Mouse (Mus musculus) olfactory bulb, adult 2 months (tissue): Measurements from ENCODE around the gene Slc29a4. TPM values are rescaled to one million over a fixed set of nuclear protein-coding genes. Genes with fewer than 3 reads are reported as not detected.
A peak's percentile ranks its signal among the peaks of the same experiment; 100 is the strongest.

Experiments
- H3K27ac ChIP-seq: fragments of 200-500 bp; 2 replicates; pipeline ENCODE4 v1.5.1; 2012; ENCODE audit warnings: low read depth, low read length; ENCODE audit not compliant: insufficient read depth
- H3K4me1 ChIP-seq: fragments of 200-500 bp; 2 replicates; pipeline ENCODE4 v1.6.1; 2012; ENCODE audit warnings: low read length; ENCODE audit not compliant: control insufficient read depth, insufficient read depth
- H3K4me3 ChIP-seq: fragments of 200-500 bp; 2 replicates; pipeline ENCODE4 v1.5.1; 2012; ENCODE audit warnings: mild to moderate bottlenecking, low read depth, low read length, moderate library complexity; ENCODE audit not compliant: insufficient read depth
- CTCF ChIP-seq: fragments of 200-500 bp; IDR thresholded peaks from 2 replicates; pipeline ENCODE4 v1.5.1; 2012; ENCODE audit warnings: low read depth, mild to moderate bottlenecking, low read length, moderate library complexity; ENCODE audit not compliant: insufficient read depth
- POLR2A ChIP-seq: fragments of 200-500 bp; IDR thresholded peaks from 2 replicates; pipeline ENCODE4 v1.6.1; 2012; ENCODE audit warnings: mild to moderate bottlenecking, low read depth, low read length, moderate library complexity; ENCODE audit not compliant: insufficient read depth
- WGBS: fragments of 180-500 bp; shearing (Covaris S2); methylation state at CpG from one replicate; pipeline ENCODE4 v1.1.7; 2018; 5-methylcytosine and 5-hydroxymethylcytosine counted together
- polyA plus RNA-seq: library from polyadenylated mRNA; stranded (reverse); fragments of >200 nt; gene quantifications from 2 replicates; pipeline ENCODE4 v1.2.4, GENCODE M21; 2012; ENCODE audit warnings: low replicate concordance; ENCODE audit not compliant: missing spikeins, insufficient read depth, insufficient read length

The Slc29a4 gene
- polyA plus RNA-seq, 1 experiment = not detected

GRCm38 (mm10) chr5:142719897-142720296, 27.6 kb downstream of the Slc29a4 start:
- Histone ChIP-seq H3K4me1 (peaks cover 3% of the 10 kb centered on the region; the same call in 1 of the 2 replicates), H3K27ac (no peak overlapping the region)
- WGBS = 79% methylated on average over 13 of the region's 13 CpGs

DNA sequence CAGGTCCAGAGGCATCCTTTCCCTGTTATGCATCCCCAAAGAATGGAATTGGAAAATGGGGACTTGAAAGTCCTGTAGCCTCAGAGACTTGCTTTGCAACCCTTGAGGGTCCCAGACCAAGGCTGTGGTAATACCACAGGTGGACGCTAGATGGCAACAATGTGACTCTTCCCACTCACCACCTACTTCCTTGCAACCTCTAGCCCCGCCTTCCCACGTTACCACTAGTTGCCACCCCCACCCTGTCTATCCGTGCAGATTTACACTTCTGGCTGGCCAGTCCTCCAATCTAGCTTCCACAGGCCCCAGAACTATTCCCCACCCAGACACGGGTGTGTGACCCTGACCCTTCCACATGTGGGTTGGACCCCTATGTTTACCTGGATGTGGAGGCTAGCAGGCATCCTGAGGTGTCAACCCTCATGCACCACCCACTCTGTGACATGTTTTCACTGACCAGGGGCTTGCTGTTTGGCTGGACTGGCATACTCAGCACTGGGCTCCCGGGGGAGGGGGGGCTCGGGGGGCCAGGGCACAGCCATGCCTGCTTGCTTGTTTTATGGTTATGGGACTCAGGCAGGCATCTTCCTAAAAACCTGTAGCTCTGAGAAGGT, 31.3 kb downstream of the Slc29a4 start:
- no peak overlapping the region for H3K27ac ChIP-seq

More at GRCm38 (mm10) chr5:142719897-142720296, 27.6 kb downstream of the Slc29a4 start:
- no peak overlapping the region for H3K4me3 ChIP-seq
- TF ChIP-seq POLR2A (no peak), CTCF (no peak)

DNA sequence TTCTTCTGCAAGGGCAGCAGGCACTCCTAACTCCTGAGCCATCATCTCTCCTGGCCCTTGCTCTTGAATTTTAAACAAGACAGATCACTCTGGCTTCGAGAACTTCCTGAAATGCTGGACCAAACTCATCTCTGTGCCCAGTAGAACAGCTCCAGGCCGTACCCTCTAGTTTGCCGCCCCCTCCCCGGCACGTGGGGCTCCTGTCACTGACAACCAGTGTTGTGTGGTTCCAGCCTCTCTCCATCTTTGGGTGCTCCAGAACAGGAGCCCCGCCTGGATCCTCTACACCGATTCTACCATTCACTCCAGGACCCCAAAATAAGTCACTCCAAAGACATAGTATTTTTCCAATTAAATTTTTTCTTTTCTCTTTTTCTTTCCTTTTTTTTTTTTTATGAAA, 32.0 kb downstream of the Slc29a4 start:
- Histone ChIP-seq H3K27ac (no peak overlapping the region), H3K4me1 (peaks cover 3% of the 10 kb centered on the region; the same call in 1 of the 2 replicates), H3K4me3 (no peak overlapping the region)
- 86% methylated on average over 7 of the region's 7 CpGs for WGBS
- TF ChIP-seq POLR2A (no peak), CTCF (no peak)

More for the DNA sequence above, 31.3 kb downstream of the Slc29a4 start:
- 18% methylated on average over 7 of the region's 7 CpGs for WGBS
- peak; percentile 63 for TF ChIP-seq CTCF
- TF ChIP-seq POLR2A = no peak
- Histone ChIP-seq H3K4me3 (no peak overlapping the region), H3K4me1 (peaks cover 3% of the 10 kb centered on the region; the same call in 1 of the 2 replicates)

GRCm38 (mm10) chr5:142726748-142727147, 34.4 kb downstream of the Slc29a4 start:
- 86% methylated on average over 6 of the region's 6 CpGs for WGBS
- Histone ChIP-seq H3K4me1 (peaks cover 3% of the 10 kb centered on the region; the same call in 1 of the 2 replicates), H3K27ac (no peak overlapping the region), H3K4me3 (no peak overlapping the region)
- TF ChIP-seq CTCF (no peak), POLR2A (no peak)

- Histone ChIP-seq H3K4me1 (peaks cover 3% of the 10 kb centered on the region; the same call in 1 of the 2 replicates), H3K27ac (no peak overlapping the region), H3K4me3 (no peak overlapping the region)
- TF ChIP-seq POLR2A (no peak), CTCF (no peak)
- WGBS = 95% methylated on average over 16 of the region's 16 CpGs
These were observed 36.0 kb downstream of the Slc29a4 start for GRCm38 (mm10) chr5:142728301-142728700.

DNA sequence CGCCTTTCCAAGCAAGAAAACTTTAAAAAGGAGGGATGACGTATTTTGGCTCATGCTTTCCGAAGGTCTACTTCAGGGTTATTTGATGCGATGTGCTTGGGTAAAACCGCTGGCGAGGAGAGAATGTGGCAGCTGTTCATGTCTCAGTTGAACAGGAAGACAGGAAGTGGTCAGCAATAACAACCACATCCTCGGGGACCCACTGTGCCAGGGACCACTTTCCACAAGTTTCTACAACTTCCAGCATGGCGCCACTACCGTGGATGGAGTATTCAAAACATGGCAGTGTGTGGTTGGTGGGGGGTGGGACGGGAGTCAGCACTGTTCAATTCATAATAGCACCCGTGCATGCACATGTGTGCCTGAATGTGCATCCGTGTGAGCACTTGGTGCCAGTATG, 38.0 kb downstream of the Slc29a4 start:
- Histone ChIP-seq H3K27ac (no peak overlapping the region), H3K4me3 (no peak overlapping the region), H3K4me1 (0 out of 2 replicates have a peak, but pooled peaks cover 2% of the 10 kb centered on the region)
- TF ChIP-seq CTCF (no peak), POLR2A (no peak)
- WGBS = 87% methylated on average over 12 of the region's 12 CpGs

GRCm38 (mm10) chr5:142731916-142732315, 39.6 kb downstream of the Slc29a4 start:
- Histone ChIP-seq H3K27ac (no peak overlapping the region), H3K4me3 (no peak overlapping the region), H3K4me1 (0 out of 2 replicates have a peak, but pooled peaks cover 2% of the 10 kb centered on the region)
- no peak for TF ChIP-seq CTCF
- no peak for TF ChIP-seq POLR2A
- 64% methylated on average over 11 of the region's 11 CpGs for WGBS

GRCm38 (mm10) chr5:142739941-142740340, 47.6 kb downstream of the Slc29a4 start:
- TF ChIP-seq POLR2A = no peak
- TF ChIP-seq CTCF = no peak
- no peak overlapping the region for H3K4me3 ChIP-seq
- H3K27ac ChIP-seq = no peak overlapping the region
- no peaks in the 10 kb centered on the region; the same call in 1 of the 2 replicates for H3K4me1 ChIP-seq
- WGBS = 66% methylated on average over 8 of the region's 8 CpGs

- H3K4me3 ChIP-seq = no peak overlapping the region
- WGBS = 49% methylated on average over 12 of the region's 12 CpGs
- peaks cover 7% of the 10 kb centered on the region for H3K4me1 ChIP-seq
- TF ChIP-seq CTCF (no peak), POLR2A (no peak)
- no peak overlapping the region for H3K27ac ChIP-seq
These were observed 54.8 kb downstream of the Slc29a4 start for GRCm38 (mm10) chr5:142747026-142747629.
